Mouse (Mus musculus) C2C12 (cell line): Measurements from ENCODE around the gene Hdac7. TPM values are rescaled to one million over a fixed set of nuclear protein-coding genes. Genes with fewer than 3 reads are reported as not detected.

Experiments
- H3K27me3 ChIP-seq: one replicate; pipeline ENCODE4 v1.6.1; 2011; ENCODE audit not compliant: control insufficient read depth, insufficient read depth, insufficient read length
- H3K36me3 ChIP-seq: one replicate; pipeline ENCODE4 v1.6.1; 2011; ENCODE audit not compliant: control insufficient read depth, insufficient read depth
- H3K4me3 ChIP-seq: one replicate; pipeline ENCODE4 v1.5.1; 2011; ENCODE audit warnings: mild to moderate bottlenecking, control low read depth; ENCODE audit not compliant: poor library complexity, insufficient read depth, severe bottlenecking
- H3K79me2 ChIP-seq: one replicate; pipeline ENCODE4 v1.6.1; 2011; ENCODE audit not compliant: control insufficient read depth, insufficient read depth
- H3K79me3 ChIP-seq: one replicate; pipeline ENCODE4 v1.6.1; 2011; ENCODE audit warnings: low read depth, control low read depth
- H3ac ChIP-seq: one replicate; pipeline ENCODE3; 2011; ENCODE audit warnings: low read depth; ENCODE audit not compliant: control insufficient read depth, insufficient read length
- CEBPB ChIP-seq: IDR thresholded peaks from one replicate; pipeline ENCODE4 v1.6.1; 2011; ENCODE audit warnings: low read depth, mild to moderate bottlenecking, control low read depth, moderate library complexity
- CTCF ChIP-seq: IDR thresholded peaks from one replicate; pipeline ENCODE4 v1.5.1; 2011; ENCODE audit not compliant: control insufficient read depth, insufficient read depth, insufficient read length
- FOSL1 ChIP-seq: IDR thresholded peaks from one replicate; pipeline ENCODE4 v1.8.0; 2011; ENCODE audit warnings: mild to moderate bottlenecking, low read length; ENCODE audit not compliant: poor library complexity, insufficient read depth, severe bottlenecking
- MAX ChIP-seq: IDR thresholded peaks from one replicate; pipeline ENCODE4 v1.6.1; 2011; ENCODE audit warnings: mild to moderate bottlenecking, control low read depth
- MYOD1 ChIP-seq: IDR thresholded peaks from one replicate; pipeline ENCODE4 v1.6.1; 2011; ENCODE audit warnings: low read depth; ENCODE audit not compliant: control insufficient read depth, insufficient read length
- MYOG ChIP-seq: IDR thresholded peaks from one replicate; pipeline ENCODE4 v1.6.1; 2011; ENCODE audit not compliant: control insufficient read depth, insufficient read length; ENCODE audit errors: extremely low read depth
- USF1 ChIP-seq: IDR thresholded peaks from one replicate; pipeline ENCODE4 v1.6.1; 2011; ENCODE audit warnings: low read depth, mild to moderate bottlenecking, control low read depth, moderate library complexity
- polyA plus RNA-seq: library from polyadenylated mRNA; unstranded; fragments of >200 nt; fragmentation: generic; extraction: Trizol; gene quantifications from one replicate; pipeline ENCODE4 v1.2.1, GENCODE M21; 2012; ENCODE audit warnings: missing spikeins

Hdac7 gene
- polyA plus RNA-seq, 1 experiment: 41.2 TPM

- Histone ChIP-seq H3K4me3 (no peak overlapping the region), H3K36me3 (peaks cover 68% of the 10 kb centered on the region), H3ac (no peak overlapping the region), H3K27me3 (no peaks in the 10 kb centered on the region), H3K79me3 (peaks cover 91% of the 10 kb centered on the region), H3K79me2 (peaks cover 100% of the 10 kb centered on the region)
- no peak for TF ChIP-seq CTCF
- no peak for TF ChIP-seq MYOG
- no peak for TF ChIP-seq MAX
- no peak for TF ChIP-seq USF1
- no peak for TF ChIP-seq MYOD1
- TF ChIP-seq CEBPB: no peak
- TF ChIP-seq FOSL1: no peak
Measured at GRCm38 (mm10) chr15:97821321-97821982, 22.9 kb downstream of the Hdac7 start.

- no peak overlapping the region for H3K4me3 ChIP-seq
- H3K79me2 ChIP-seq: peaks cover 100% of the 10 kb centered on the region
- no peak overlapping the region for H3ac ChIP-seq
- peaks cover 98% of the 10 kb centered on the region for H3K79me3 ChIP-seq
- peaks cover 69% of the 10 kb centered on the region for H3K36me3 ChIP-seq
- no peak for TF ChIP-seq MAX
- no peak for TF ChIP-seq USF1
- TF ChIP-seq MYOG: no peak
- TF ChIP-seq CEBPB: no peak
- TF ChIP-seq FOSL1: no peak
- no peaks in the 10 kb centered on the region for H3K27me3 ChIP-seq
Measured at GRCm38 (mm10) chr15:97819937-97820336, 24.4 kb downstream of the Hdac7 start.

GRCm38 (mm10) chr15:97816199-97816994, 27.9 kb downstream of the Hdac7 start:
- peaks cover 100% of the 10 kb centered on the region for H3K79me2 ChIP-seq
- H3K27me3 ChIP-seq: no peaks in the 10 kb centered on the region
- TF ChIP-seq MYOD1: no peak
- TF ChIP-seq CEBPB: peak; percentile 3
- H3K4me3 ChIP-seq: no peak overlapping the region
- H3ac ChIP-seq: no peak overlapping the region
- peaks cover 49% of the 10 kb centered on the region for H3K36me3 ChIP-seq
- peaks cover 85% of the 10 kb centered on the region for H3K79me3 ChIP-seq

GRCm38 (mm10) chr15:97815254-97815653, 29.0 kb downstream of the Hdac7 start:
- TF ChIP-seq USF1 (no peak), MAX (no peak), MYOD1 (no peak), MYOG (no peak), CEBPB (no peak), FOSL1 (no peak), CTCF (no peak)
- Histone ChIP-seq H3K36me3 (peaks cover 49% of the 10 kb centered on the region), H3K4me3 (no peak overlapping the region), H3K27me3 (no peaks in the 10 kb centered on the region), H3K79me2 (peaks cover 99% of the 10 kb centered on the region), H3K79me3 (peaks cover 77% of the 10 kb centered on the region), H3ac (no peak overlapping the region)

- Histone ChIP-seq H3ac (no peak overlapping the region), H3K36me3 (peaks cover 51% of the 10 kb centered on the region), H3K79me3 (peaks cover 72% of the 10 kb centered on the region), H3K79me2 (peaks cover 93% of the 10 kb centered on the region), H3K27me3 (no peaks in the 10 kb centered on the region), H3K4me3 (no peak overlapping the region)
- TF ChIP-seq FOSL1: no peak
- TF ChIP-seq MYOD1: no peak
- TF ChIP-seq CTCF: no peak
- no peak for TF ChIP-seq MAX
- TF ChIP-seq USF1: no peak
- no peak for TF ChIP-seq CEBPB
- no peak for TF ChIP-seq MYOG
Measured at GRCm38 (mm10) chr15:97814703-97815102, 29.6 kb downstream of the Hdac7 start.

- no peak for TF ChIP-seq CTCF
- peak; percentile 9 for TF ChIP-seq USF1
- TF ChIP-seq FOSL1: no peak
- no peak for TF ChIP-seq MAX
- Histone ChIP-seq H3K27me3 (no peaks in the 10 kb centered on the region), H3K4me3 (no peak overlapping the region), H3K79me3 (peaks cover 61% of the 10 kb centered on the region), H3K79me2 (peaks cover 82% of the 10 kb centered on the region), H3ac (no peak overlapping the region), H3K36me3 (peaks cover 57% of the 10 kb centered on the region)
Measured at GRCm38 (mm10) chr15:97813452-97814204, 30.7 kb downstream of the Hdac7 start.
